Mouse (Mus musculus) liver, embryonic 14.5 days (tissue): ENCODE results near the gene Ighmbp2. TPM values are rescaled to one million over a fixed set of nuclear protein-coding genes. Genes with fewer than 3 reads are reported as not detected.
"Not testable (repeated sequence)": the region's sequence is repeated elsewhere in the genome, so short reads cannot be mapped to it uniquely, and the experiment has no call there.

Source experiments
- ATAC-seq: fragments of 200-750 bp; cut with Nextera tagmentation; 2 replicates; pipeline ENCODE4 v1.8.0; 2017; ENCODE audit warnings: moderate number of reproducible peaks, mild to moderate bottlenecking, moderate library complexity; ENCODE audit not compliant: insufficient read depth
- DNase-seq, 3 experiments: peaks; one replicate each; pipeline ENCODE4 v3.0.0-alpha.2; 2012 to 2013; ENCODE audit warnings: low read depth in 3 of 3, low spot score in 3 of 3
- H3K27ac ChIP-seq: fragments of 300-500 bp; sonication (generic); 2 replicates; pipeline ENCODE4 v1.5.1; 2014; ENCODE audit warnings: moderate library complexity, mild to moderate bottlenecking, control low read depth, inconsistent platforms
- H3K27me3 ChIP-seq: fragments of 300-500 bp; sonication (generic); 2 replicates; pipeline ENCODE4 v1.6.1; 2014; ENCODE audit warnings: mild to moderate bottlenecking, low read length, moderate library complexity; ENCODE audit not compliant: control insufficient read depth, insufficient read depth
- H3K36me3 ChIP-seq: fragments of 300-500 bp; sonication (generic); replicated peaks from 2 replicates; pipeline ENCODE4 v1.6.1; 2014; ENCODE audit warnings: low read depth; ENCODE audit not compliant: control insufficient read depth, insufficient read depth
- H3K4me1 ChIP-seq, 2 experiments: fragments of 200-500 bp in 1 of 2; fragments of 300-500 bp in 1 of 2; sonication (generic) in 1 of 2; replicated peaks; 2 replicates each; pipeline ENCODE4 v1.6.1; 2012 to 2014; ENCODE audit warnings: antibody characterized with exemption in 1 of 2, inconsistent platforms in 1 of 2, low read length in 1 of 2; ENCODE audit not compliant: control insufficient read depth in 2 of 2, insufficient read depth in 2 of 2
- H3K4me2 ChIP-seq: fragments of 300-500 bp; sonication (generic); 2 replicates; pipeline ENCODE4 v1.6.1; 2014; ENCODE audit warnings: low read depth, mild to moderate bottlenecking, control low read depth, moderate library complexity
- H3K4me3 ChIP-seq, 2 experiments: fragments of 200-500 bp in 1 of 2; fragments of 300-500 bp in 1 of 2; sonication (generic) in 1 of 2; 2 replicates each; pipeline ENCODE4 v1.5.1; 2012 to 2014; ENCODE audit warnings: low read depth in 2 of 2, low read length in 2 of 2, mild to moderate bottlenecking in 2 of 2, control low read depth in 1 of 2, inconsistent platforms in 1 of 2, moderate library complexity in 1 of 2; ENCODE audit not compliant: insufficient read depth in 1 of 2
- H3K9ac ChIP-seq: fragments of 300-500 bp; sonication (generic); replicated peaks from 2 replicates; pipeline ENCODE4 v1.6.1; 2014; ENCODE audit warnings: mild to moderate bottlenecking, control low read depth, moderate library complexity
- H3K9me3 ChIP-seq: fragments of 300-500 bp; sonication (generic); 2 replicates; pipeline ENCODE4 v1.6.1; 2016; ENCODE audit warnings: low read length, mixed read lengths; ENCODE audit not compliant: control insufficient read depth
- CTCF ChIP-seq: IDR thresholded peaks from 2 replicates; pipeline ENCODE4 v1.5.1; 2016; ENCODE audit warnings: antibody characterized with exemption, low read depth, control low read depth
- EP300 ChIP-seq: IDR thresholded peaks from 2 replicates; pipeline ENCODE4 v1.6.1; 2016; ENCODE audit warnings: antibody characterized with exemption, low read depth
- WGBS: fragments of 180-500 bp; shearing (Covaris S2); extraction: QIAGEN DNeasy Blood & Tissue Kit; methylation state at CpG from one replicate; pipeline ENCODE4 v1.1.7; 2014; ENCODE audit not compliant: insufficient replicate concordance; 5-methylcytosine and 5-hydroxymethylcytosine counted together
- microRNA-seq: library from miRNA; unstranded; fragments of <30 nt; microRNA quantifications from one replicate; pipeline ENCODE4, GENCODE M21; 2016
- polyA plus RNA-seq, 2 experiments: library from polyadenylated mRNA; depleted of rRNA in 1 of 2; stranded (reverse) in 1 of 2; unstranded in 1 of 2; fragments of >200 nt; fragmentation: Nextera tagmentation in 1 of 2; extraction: Ambion mirVana in 1 of 2; gene quantifications; 2 replicates each; pipeline versions ENCODE4 v1.2.1 to v1.2.3; 2012 to 2014

The Ighmbp2 gene
- polyA plus RNA-seq, 2 experiments = 1.6 to 2.3 TPM

GRCm38 (mm10) chr19:3260016-3260415, 22.8 kb downstream of the Ighmbp2 start:
- no peak overlapping the region for H3K9ac ChIP-seq
- H3K9me3 ChIP-seq = no peaks in the 10 kb centered on the region
- no peak for ATAC-seq
- DNase-seq = no peak
- H3K4me2 ChIP-seq = no peak overlapping the region
- H3K27me3 ChIP-seq = no peaks in the 10 kb centered on the region
- H3K36me3 ChIP-seq = peaks cover 4% of the 10 kb centered on the region
- no peak overlapping the region for H3K27ac ChIP-seq
- TF ChIP-seq EP300 (no peak), CTCF (no peak)
- WGBS = 76% methylated on average over 8 of the region's 8 CpGs
- no peaks in the 10 kb centered on the region for H3K4me1 ChIP-seq
- no peak overlapping the region for H3K4me3 ChIP-seq

- not testable (repeated sequence) for ATAC-seq, H3K27ac ChIP-seq, H3K36me3 ChIP-seq, DNase-seq, H3K4me1 ChIP-seq, H3K9ac ChIP-seq, H3K27me3 ChIP-seq, H3K4me3 ChIP-seq, H3K9me3 ChIP-seq, H3K4me2 ChIP-seq
- WGBS = 57% methylated on average over 3 of the region's 6 CpGs
These were observed 57.6 kb downstream of the Ighmbp2 start for GRCm38 (mm10) chr19:3225261-3225660.

GRCm38 (mm10) chr19:3214937-3215336, 67.9 kb downstream of the Ighmbp2 start:
- ATAC-seq, H3K27ac ChIP-seq, H3K36me3 ChIP-seq, H3K4me3 ChIP-seq, H3K4me1 ChIP-seq, DNase-seq, H3K4me2 ChIP-seq, H3K9ac ChIP-seq, H3K9me3 ChIP-seq, H3K27me3 ChIP-seq: not testable (repeated sequence)
- 43% methylated on average over 1 of the region's 1 CpGs for WGBS

Small RNA genes lying within 50 kb of the gene (microRNA-seq; reads per million reads assigned to microRNA genes)
- gene Mir6984 = not detected

Other genes starting within 250 kb of the Ighmbp2 start
- 21.5 and 36.2 TPM in 2 replicates for gene Mrpl21, start 116 bp downstream of the Ighmbp2 start, polyA plus RNA-seq (2012; rRNA removed)
- gene Mrpl21, start 116 bp downstream of the Ighmbp2 start, polyA plus RNA-seq (2014; fragmentation: Nextera tagmentation; extraction: Ambion mirVana) = 67.9 and 73.2 TPM in 2 replicates
- 3.5 and 4.6 TPM in 2 replicates for gene Cpt1a, start 39.3 kb upstream of the Ighmbp2 start, polyA plus RNA-seq (2012; rRNA removed)
- 5.2 and 6.8 TPM in 2 replicates for gene Cpt1a, start 39.3 kb upstream of the Ighmbp2 start, polyA plus RNA-seq (2014; fragmentation: Nextera tagmentation; extraction: Ambion mirVana)
- gene Tesmin, start 105.8 kb upstream of the Ighmbp2 start, polyA plus RNA-seq (2012; rRNA removed) = 0.17 and 0.25 TPM in 2 replicates
- gene Tesmin, start 105.8 kb upstream of the Ighmbp2 start, polyA plus RNA-seq (2014; fragmentation: Nextera tagmentation; extraction: Ambion mirVana) = 0.30 TPM in 2 replicates
- 0.04 and 0.36 TPM in 2 replicates for gene Gal, start 131.5 kb upstream of the Ighmbp2 start, polyA plus RNA-seq (2012; rRNA removed)
- gene Gal, start 131.5 kb upstream of the Ighmbp2 start, polyA plus RNA-seq (2014; fragmentation: Nextera tagmentation; extraction: Ambion mirVana) = not detected in 2 replicates